Mouse (Mus musculus) intestine, embryonic 16.5 days (tissue): ENCODE measurements around the gene Smim1. TPM values are rescaled to one million over a fixed set of nuclear protein-coding genes. Genes with fewer than 3 reads are reported as not detected.
A peak's percentile ranks its signal among the peaks of the same experiment; 100 is the strongest.

ENCODE experiments used
- ATAC-seq: fragments of 200-750 bp; cut with Nextera tagmentation; 2 replicates; pipeline ENCODE4 v1.8.0; 2017; ENCODE audit warnings: moderate TSS enrichment, moderate library complexity
- H3K27ac ChIP-seq: fragments of 300-500 bp; sonication (generic); 2 replicates; pipeline ENCODE4 v1.5.1; 2014; ENCODE audit warnings: mild to moderate bottlenecking, low read length
- H3K27me3 ChIP-seq: fragments of 300-500 bp; sonication (generic); replicated peaks from 2 replicates; pipeline ENCODE4 v1.6.1; 2014; ENCODE audit warnings: low read length, control low read depth, mixed read lengths; ENCODE audit not compliant: control insufficient read depth, insufficient read depth
- H3K36me3 ChIP-seq: fragments of 300-500 bp; sonication (generic); 2 replicates; pipeline ENCODE4 v1.6.1; 2014; ENCODE audit warnings: low read length, control low read depth; ENCODE audit not compliant: control insufficient read depth, insufficient read depth
- H3K4me1 ChIP-seq: fragments of 300-500 bp; sonication (generic); 2 replicates; pipeline ENCODE4 v1.6.1; 2014; ENCODE audit warnings: low read length, control low read depth, mixed read lengths; ENCODE audit not compliant: control insufficient read depth, insufficient read depth
- H3K4me2 ChIP-seq: fragments of 300-500 bp; sonication (generic); 2 replicates; pipeline ENCODE4 v1.6.1; 2014; ENCODE audit warnings: low read depth, low read length, control low read depth
- H3K4me3 ChIP-seq: fragments of 300-500 bp; sonication (generic); 2 replicates; pipeline ENCODE4 v1.5.1; 2014; ENCODE audit warnings: mild to moderate bottlenecking, low read length
- H3K9ac ChIP-seq: fragments of 300-500 bp; sonication (generic); 2 replicates; pipeline ENCODE4 v1.6.1; 2014; ENCODE audit warnings: low read depth, low read length
- H3K9me3 ChIP-seq: fragments of 300-500 bp; sonication (generic); 2 replicates; pipeline ENCODE4 v1.6.1; 2016; ENCODE audit warnings: low read length, control low read depth; ENCODE audit not compliant: control insufficient read depth
- WGBS: fragments of 180-500 bp; shearing (Covaris S2); extraction: QIAGEN DNeasy Blood & Tissue Kit; methylation state at CpG from one replicate; pipeline ENCODE4 v1.1.7; 2014; 5-methylcytosine and 5-hydroxymethylcytosine counted together
- polyA plus RNA-seq: library from polyadenylated mRNA; unstranded; fragments of >200 nt; fragmentation: Nextera tagmentation; extraction: Ambion mirVana; gene quantifications from 2 replicates; pipeline ENCODE4 v1.2.1, GENCODE M21; 2015

The Smim1 gene
- polyA plus RNA-seq = 183 and 196 TPM in 2 replicates

DNA sequence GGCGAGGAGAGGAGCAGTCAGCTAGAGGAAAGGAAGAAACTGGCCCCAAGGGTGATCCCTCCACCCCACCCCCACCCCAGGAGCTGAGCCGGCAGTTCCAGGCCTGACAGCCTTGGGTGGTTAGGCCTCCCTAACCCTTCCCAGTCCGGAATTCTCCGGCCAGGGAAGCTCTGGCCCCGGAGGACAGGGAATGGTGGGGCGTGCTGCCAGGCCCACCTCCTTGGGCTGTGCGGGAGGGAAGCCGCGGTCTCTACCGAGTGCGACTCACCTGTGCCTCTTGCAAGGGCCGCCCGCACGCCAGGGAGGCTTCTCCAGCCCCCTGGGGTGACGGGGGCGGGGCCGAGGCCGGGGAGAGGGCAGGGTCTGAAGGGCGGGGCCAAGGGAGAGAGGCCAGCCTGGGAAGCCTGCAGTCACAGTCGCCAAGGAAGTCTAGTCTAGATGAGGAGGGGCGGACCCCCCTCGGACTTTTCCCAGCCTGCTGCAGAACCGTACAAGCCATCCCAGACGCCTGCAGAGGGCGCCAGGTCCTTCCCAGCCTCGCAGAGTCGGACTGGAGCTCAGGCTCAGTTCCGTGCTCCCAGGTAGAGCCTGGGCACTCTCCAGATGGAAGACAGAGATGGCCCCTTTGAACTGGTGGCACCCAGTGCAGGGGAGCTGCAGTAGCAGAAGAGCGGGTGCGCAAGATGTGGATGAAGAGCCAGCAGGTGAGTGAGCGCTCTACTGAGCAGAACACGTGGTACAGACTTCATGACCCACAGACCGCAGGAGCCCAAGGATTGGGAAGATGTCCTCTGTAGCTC, at the start of gene Smim1:
Gene Smim1, minus strand, starts transcription at position 590 of the 800 bp plus-strand sequence.
- Histone ChIP-seq H3K27ac (peak within 1 kb of the TSS; percentile 86), H3K36me3 (peaks cover 8% of the 10 kb centered on the region), H3K4me3 (peak within 1 kb of the TSS; percentile 60), H3K27me3 (no peaks in the 10 kb centered on the region), H3K4me1 (peaks cover 33% of the 10 kb centered on the region), H3K9ac (peak within 1 kb of the TSS; percentile 71), H3K4me2 (peak within 1 kb of the TSS; percentile 71), H3K9me3 (no peaks in the 10 kb centered on the region)
- ATAC-seq = peak; percentile 89
- WGBS = 2% methylated on average over 32 of the region's 33 CpGs

DNA sequence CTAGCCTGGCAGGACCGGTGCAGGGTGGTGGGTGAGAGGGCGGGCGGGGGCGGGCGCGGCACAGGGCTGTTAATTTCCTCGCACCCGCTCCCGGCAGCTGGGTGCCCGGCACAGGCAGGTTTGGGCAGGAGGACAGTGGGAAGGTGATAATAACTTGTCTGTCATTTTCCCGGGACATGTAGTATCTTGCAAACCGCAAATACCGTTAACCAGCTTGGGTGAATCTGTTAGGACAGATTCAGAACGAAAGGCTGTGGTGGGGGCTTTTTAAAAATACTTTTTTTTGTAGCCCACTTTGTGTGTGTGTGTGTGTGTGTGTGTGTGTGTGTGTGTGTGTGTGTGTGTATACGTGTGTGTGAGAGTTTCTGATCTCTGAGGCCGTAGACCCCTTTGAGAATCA, 45.9 kb upstream of the Smim1 start:
- no peak overlapping the region for H3K9ac ChIP-seq

DNA sequence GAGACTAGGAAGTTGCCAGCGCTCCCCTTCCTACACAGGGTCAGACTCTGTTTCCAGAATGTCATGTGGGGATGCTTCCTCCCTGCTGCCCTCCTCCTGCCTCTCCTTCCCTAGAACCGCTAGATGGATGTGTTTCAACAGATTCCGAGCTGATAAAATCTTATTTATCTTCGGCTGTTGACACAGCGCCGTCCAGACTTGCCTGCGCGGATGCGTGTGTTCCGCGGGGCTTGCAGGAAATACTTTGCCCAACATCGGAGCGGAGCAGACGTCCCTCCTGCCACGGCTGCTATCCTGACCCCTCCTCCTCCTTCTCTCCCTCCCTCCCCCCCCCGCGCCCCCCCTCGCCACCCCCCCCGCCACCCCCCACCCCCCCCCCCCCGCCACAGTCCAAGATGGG, 45.5 kb upstream of the Smim1 start:
- Histone ChIP-seq H3K9ac (no peak overlapping the region), H3K4me2 (no peak overlapping the region), H3K27ac (no peak overlapping the region), H3K4me1 (no peaks in the 10 kb centered on the region), H3K4me3 (no peak overlapping the region), H3K27me3 (peaks cover 12% of the 10 kb centered on the region), H3K9me3 (no peaks in the 10 kb centered on the region), H3K36me3 (no peaks in the 10 kb centered on the region)
- ATAC-seq = no peak
- WGBS = 1% methylated on average over 15 of the region's 20 CpGs

More for the DNA sequence above, 45.9 kb upstream of the Smim1 start:
- no peaks in the 10 kb centered on the region for H3K4me1 ChIP-seq
- no peak for ATAC-seq
- no peak overlapping the region for H3K4me2 ChIP-seq
- peaks cover 12% of the 10 kb centered on the region for H3K27me3 ChIP-seq
- no peak overlapping the region for H3K4me3 ChIP-seq
- H3K27ac ChIP-seq = no peak overlapping the region
- WGBS = 15% methylated on average over 12 of the region's 16 CpGs
- no peaks in the 10 kb centered on the region for H3K9me3 ChIP-seq
- H3K36me3 ChIP-seq = no peaks in the 10 kb centered on the region

DNA sequence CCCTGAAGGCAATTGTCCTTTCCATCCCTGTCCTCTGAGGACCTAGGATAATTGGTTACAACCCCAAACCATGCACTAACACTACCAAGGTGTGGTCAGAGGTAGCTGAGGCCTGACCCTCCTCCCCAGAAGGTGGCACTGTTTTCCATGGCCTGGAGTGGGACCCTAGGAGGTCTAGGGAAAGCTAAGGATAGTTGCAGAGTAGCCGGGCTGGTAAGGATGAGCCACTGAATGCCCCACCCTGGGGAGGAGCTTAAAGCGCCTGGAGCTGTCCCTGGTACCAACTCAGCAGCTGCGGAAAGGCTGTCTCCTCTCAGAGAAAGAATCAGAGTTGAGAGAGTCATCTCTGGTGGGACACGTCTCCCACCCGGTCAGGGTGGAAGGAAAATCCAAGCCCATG, 44.9 kb upstream of the Smim1 start:
- 0% methylated on average over 5 of the region's 5 CpGs for WGBS
- H3K27me3 ChIP-seq = peaks cover 12% of the 10 kb centered on the region
- no peaks in the 10 kb centered on the region for H3K36me3 ChIP-seq
- H3K9ac ChIP-seq = no peak overlapping the region
- H3K4me3 ChIP-seq = no peak overlapping the region
- H3K27ac ChIP-seq = no peak overlapping the region
- no peak for ATAC-seq
- H3K4me2 ChIP-seq = no peak overlapping the region
- no peaks in the 10 kb centered on the region for H3K9me3 ChIP-seq
- no peaks in the 10 kb centered on the region for H3K4me1 ChIP-seq

DNA sequence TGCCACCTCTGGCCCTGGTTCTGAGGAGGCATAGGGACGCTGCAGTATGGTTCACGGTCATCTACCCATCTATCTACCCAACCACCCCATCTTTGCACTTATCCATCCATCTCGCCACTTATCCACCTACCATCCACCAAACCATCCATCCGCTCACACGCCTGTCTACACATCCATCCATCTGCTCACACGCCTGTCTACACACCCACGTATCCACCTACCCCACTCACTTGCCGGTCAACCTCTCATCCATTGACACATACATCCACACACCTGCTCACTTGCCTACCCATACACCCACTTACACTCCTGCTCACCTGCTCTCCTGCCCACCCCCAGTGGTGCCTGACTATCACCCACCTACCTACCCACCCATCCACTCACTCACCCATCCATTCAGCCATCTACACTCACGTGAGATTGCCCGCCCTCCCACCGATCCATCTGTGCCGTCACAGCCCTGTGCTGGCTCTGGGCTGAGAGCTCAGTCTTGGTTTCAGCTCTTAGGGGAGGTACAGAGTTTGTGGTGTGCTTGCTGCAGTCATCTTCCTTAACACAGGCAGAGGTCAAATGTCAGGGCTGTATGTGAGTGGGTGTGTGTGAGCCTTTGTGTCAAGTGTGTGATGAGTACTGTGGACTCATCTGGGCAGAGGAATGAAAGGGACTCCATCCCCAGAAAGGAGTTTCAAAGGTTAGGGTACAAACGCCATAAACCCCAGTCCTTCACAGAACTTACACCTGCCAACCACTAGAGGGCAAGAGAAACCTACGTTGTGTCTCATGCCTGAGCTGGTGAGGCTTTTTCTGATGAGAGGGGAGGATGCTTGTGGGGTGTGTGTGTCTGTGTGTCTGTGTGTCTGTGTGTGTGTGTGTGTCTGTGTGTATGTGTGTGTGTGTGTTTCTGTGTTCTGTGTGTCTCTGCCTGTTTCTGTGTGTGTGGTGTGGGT, 39.1 kb upstream of the Smim1 start:
- Histone ChIP-seq H3K9ac (no peak overlapping the region), H3K27ac (no peak overlapping the region), H3K4me2 (no peak overlapping the region), H3K4me1 (no peaks in the 10 kb centered on the region), H3K9me3 (no peaks in the 10 kb centered on the region), H3K36me3 (no peaks in the 10 kb centered on the region), H3K4me3 (no peak overlapping the region), H3K27me3 (0 out of 2 replicates have a peak, but pooled peaks cover 3% of the 10 kb centered on the region)
- WGBS = 59% methylated on average over 14 of the region's 14 CpGs
- peak; percentile 69 for ATAC-seq

DNA sequence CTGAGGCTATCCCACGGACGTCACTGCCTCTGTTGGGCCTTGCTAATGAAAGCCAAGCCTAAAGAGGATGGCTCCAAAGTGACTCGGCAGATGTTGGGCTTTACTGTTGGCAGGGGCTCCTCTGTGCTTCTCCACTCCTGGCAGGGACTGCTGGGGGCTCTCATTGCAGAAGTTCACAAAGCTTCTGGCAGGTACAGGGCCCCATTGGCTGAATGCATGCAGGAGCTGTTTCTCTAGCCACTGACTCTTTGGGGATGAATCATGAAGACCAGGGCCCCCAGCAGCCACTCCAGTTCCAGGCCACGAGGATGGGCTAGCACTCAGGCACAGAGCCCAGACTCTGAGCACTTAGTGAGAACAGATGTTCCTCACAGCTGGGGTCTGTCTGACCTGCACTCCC, 31.7 kb upstream of the Smim1 start:
- no peak overlapping the region for H3K9ac ChIP-seq
- no peaks in the 10 kb centered on the region for H3K36me3 ChIP-seq
- H3K4me1 ChIP-seq = no peaks in the 10 kb centered on the region
- no peaks in the 10 kb centered on the region for H3K9me3 ChIP-seq
- no peak overlapping the region for H3K27ac ChIP-seq
- WGBS = 74% methylated on average over 4 of the region's 4 CpGs
- no peak for ATAC-seq
- H3K4me2 ChIP-seq = no peak overlapping the region
- H3K27me3 ChIP-seq = no peaks in the 10 kb centered on the region
- no peak overlapping the region for H3K4me3 ChIP-seq

DNA sequence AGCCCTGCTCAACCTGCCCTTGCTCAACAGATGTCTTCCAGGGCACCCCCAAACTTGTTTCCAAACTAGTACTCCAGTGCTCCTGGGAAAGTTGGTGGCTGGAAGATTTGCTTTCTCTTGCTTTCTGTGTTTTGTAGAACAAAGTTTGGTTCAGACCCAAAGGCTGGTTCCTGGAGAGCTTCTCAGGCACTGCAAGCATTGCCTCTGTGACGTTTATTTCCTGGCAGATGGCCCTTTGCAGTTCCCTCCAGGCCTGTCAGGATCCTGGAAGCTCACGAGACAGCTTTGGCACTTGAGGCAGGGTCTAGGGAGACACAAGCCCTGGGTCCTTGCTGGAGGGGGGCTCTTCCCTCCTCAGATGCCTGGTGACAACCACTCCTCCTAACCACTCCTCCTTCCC, 30.6 kb upstream of the Smim1 start:
- Histone ChIP-seq H3K9ac (no peak overlapping the region), H3K27ac (no peak overlapping the region), H3K9me3 (no peaks in the 10 kb centered on the region), H3K4me3 (no peak overlapping the region), H3K27me3 (no peaks in the 10 kb centered on the region), H3K4me1 (no peaks in the 10 kb centered on the region), H3K36me3 (no peaks in the 10 kb centered on the region), H3K4me2 (no peak overlapping the region)
- ATAC-seq = no peak
- WGBS = 30% methylated on average over 2 of the region's 2 CpGs

DNA sequence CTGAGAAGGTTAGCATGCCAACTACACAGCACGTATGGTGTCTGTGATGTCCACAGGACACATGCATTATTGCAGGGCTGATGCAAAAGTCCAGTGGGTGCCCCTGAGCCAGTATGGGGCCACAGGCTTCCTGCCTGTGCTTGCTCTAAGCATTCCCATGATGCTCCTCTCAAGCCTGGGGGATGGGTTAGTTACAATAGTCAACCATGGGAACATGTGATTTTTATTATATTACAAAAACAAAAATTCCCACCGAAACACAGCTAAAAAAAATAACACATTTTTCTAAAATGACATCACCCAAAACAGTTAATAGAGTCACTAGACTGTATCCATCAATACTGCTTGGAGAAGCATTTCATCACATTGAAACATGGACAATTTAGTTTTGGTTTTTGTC, 30.0 kb upstream of the Smim1 start:
- Histone ChIP-seq H3K4me3 (no peak overlapping the region), H3K9me3 (no peaks in the 10 kb centered on the region), H3K9ac (no peak overlapping the region), H3K27me3 (no peaks in the 10 kb centered on the region), H3K27ac (no peak overlapping the region), H3K36me3 (no peaks in the 10 kb centered on the region), H3K4me2 (no peak overlapping the region), H3K4me1 (no peaks in the 10 kb centered on the region)
- no peak for ATAC-seq
- 73% methylated on average over 2 of the region's 2 CpGs for WGBS

DNA sequence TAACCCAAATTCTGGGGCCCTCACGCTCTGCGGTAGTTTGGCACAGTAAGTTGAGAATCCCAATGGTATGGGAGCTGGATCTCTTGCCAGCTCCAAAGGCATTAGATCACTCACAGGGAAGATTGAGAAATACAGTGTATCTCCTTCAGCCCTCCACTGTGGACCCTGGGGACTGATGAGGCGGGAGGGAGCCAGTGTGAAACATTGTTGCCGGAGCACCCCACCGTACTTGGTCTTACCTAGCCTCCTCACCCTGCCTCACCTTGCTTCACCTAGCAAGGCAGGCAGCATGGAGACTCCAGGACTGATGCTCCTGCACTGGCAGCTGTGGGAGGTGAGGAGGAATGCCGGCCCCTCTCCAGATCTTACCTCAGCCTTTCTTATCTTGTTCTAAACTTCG, 29.5 kb upstream of the Smim1 start:
- H3K27ac ChIP-seq = no peak overlapping the region
- no peaks in the 10 kb centered on the region for H3K36me3 ChIP-seq
- H3K4me2 ChIP-seq = no peak overlapping the region
- no peaks in the 10 kb centered on the region for H3K4me1 ChIP-seq
- no peak for ATAC-seq
- H3K9me3 ChIP-seq = no peaks in the 10 kb centered on the region
- no peak overlapping the region for H3K4me3 ChIP-seq
- no peaks in the 10 kb centered on the region for H3K27me3 ChIP-seq
- H3K9ac ChIP-seq = no peak overlapping the region
- WGBS = 78% methylated on average over 7 of the region's 7 CpGs
